Mouse (Mus musculus): ENCODE measurements around the gene Tbx21. TPM values are rescaled to one million over a fixed set of nuclear protein-coding genes. Genes with fewer than 3 reads are reported as not detected.
A peak's percentile ranks its signal among the peaks of the same experiment; 100 is the strongest.

Tbx21 gene
- polyA plus RNA-seq, 1 experiment, result not detected

GRCm38 (mm10) chr11:97130318-97130717 is 15.2 kb upstream of the Tbx21 start:
- no peaks in the 10 kb centered on the region for H3K36me3 ChIP-seq (ENCODE audit: control insufficient read depth, insufficient read depth)
- H3K79me3 ChIP-seq (ENCODE audit: low read depth), result no peaks in the 10 kb centered on the region
- H3K27me3 ChIP-seq (ENCODE audit: control insufficient read depth, insufficient read depth, insufficient read length), result peaks cover 39% of the 10 kb centered on the region

GRCm38 (mm10) chr11:97128956-97129355 is 13.8 kb upstream of the Tbx21 start:
- no peak overlapping the region for H3ac ChIP-seq (ENCODE audit: control insufficient read depth, insufficient read length, low read depth)
- no peak overlapping the region for H3K4me3 ChIP-seq (ENCODE audit: insufficient read depth, poor library complexity, severe bottlenecking)
- H3K79me3 ChIP-seq (ENCODE audit: low read depth), result no peaks in the 10 kb centered on the region
- peak; percentile 74 for TF ChIP-seq CEBPB (IDR thresholded peaks at IDR 0.05; ENCODE audit: low read depth)
- no peak for TF ChIP-seq FOSL1 (IDR thresholded peaks at IDR 0.05; ENCODE audit: insufficient read depth, low read length, poor library complexity, severe bottlenecking)
- TF ChIP-seq MYOG (IDR thresholded peaks at IDR 0.05; ENCODE audit: control insufficient read depth, extremely low read depth, insufficient read length), result no peak
- TF ChIP-seq CTCF (IDR thresholded peaks at IDR 0.05; ENCODE audit: control insufficient read depth, insufficient read depth, insufficient read length), result no peak
- H3K79me2 ChIP-seq (ENCODE audit: control insufficient read depth, insufficient read depth), result no peaks in the 10 kb centered on the region
- H3K36me3 ChIP-seq (ENCODE audit: control insufficient read depth, insufficient read depth), result no peaks in the 10 kb centered on the region
- H3K27me3 ChIP-seq (ENCODE audit: control insufficient read depth, insufficient read depth, insufficient read length), result peaks cover 34% of the 10 kb centered on the region

More at GRCm38 (mm10) chr11:97130318-97130717, 15.2 kb upstream of the Tbx21 start:
- Histone ChIP-seq H3K79me2 (ENCODE audit: control insufficient read depth, insufficient read depth) (no peaks in the 10 kb centered on the region), H3K4me3 (ENCODE audit: insufficient read depth, poor library complexity, severe bottlenecking) (no peak overlapping the region), H3ac (ENCODE audit: control insufficient read depth, insufficient read length, low read depth) (no peak overlapping the region)
- no peak for TF ChIP-seq MYOG (IDR thresholded peaks at IDR 0.05; ENCODE audit: control insufficient read depth, extremely low read depth, insufficient read length)
- no peak for TF ChIP-seq CTCF (IDR thresholded peaks at IDR 0.05; ENCODE audit: control insufficient read depth, insufficient read depth, insufficient read length)
- no peak for TF ChIP-seq FOSL1 (IDR thresholded peaks at IDR 0.05; ENCODE audit: insufficient read depth, low read length, poor library complexity, severe bottlenecking)
- TF ChIP-seq CEBPB (IDR thresholded peaks at IDR 0.05; ENCODE audit: low read depth), result no peak
- no peak for TF ChIP-seq USF1 (IDR thresholded peaks at IDR 0.05; ENCODE audit: low read depth)
- no peak for TF ChIP-seq MAX (IDR thresholded peaks at IDR 0.05)
- no peak for TF ChIP-seq MYOD1 (IDR thresholded peaks at IDR 0.05; ENCODE audit: control insufficient read depth, insufficient read length, low read depth)

DNA sequence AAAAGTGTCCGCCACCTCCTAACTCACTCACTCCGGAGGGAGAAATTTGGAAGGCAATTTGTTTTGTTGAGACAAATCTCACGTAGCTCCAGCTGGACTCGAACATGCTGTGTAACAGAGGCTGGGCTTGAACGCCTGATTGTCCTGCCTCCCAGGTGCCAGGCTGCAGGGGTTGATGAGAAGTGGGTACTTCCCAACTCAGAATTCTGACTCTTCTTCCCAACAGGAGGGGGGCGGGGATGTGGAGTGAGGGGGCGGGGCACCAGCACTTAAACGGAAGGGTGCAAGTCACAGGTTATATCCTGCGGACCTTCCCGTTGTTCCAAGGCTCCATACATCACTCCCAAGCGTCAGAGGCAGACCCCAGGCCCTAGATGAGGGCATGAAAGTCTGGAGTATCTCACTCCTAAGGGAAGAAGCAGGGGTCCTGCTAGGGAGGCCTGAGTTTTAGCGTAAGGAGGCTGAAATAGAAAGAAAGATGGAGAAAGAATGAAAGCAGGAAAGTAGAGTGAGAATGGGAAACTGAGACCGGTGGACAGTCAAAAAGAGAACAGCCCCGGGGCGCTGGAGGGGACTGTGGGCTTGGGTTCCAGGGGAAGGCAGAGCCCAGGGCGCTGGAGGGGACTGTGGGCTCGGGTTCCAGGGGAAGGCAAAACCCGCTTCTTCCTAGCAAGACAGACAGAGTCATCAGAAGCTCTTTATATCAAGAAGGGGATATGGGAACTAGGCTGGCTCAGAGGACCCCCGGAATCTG is 12.5 kb upstream of the Tbx21 start:
- H3ac ChIP-seq (ENCODE audit: control insufficient read depth, insufficient read length, low read depth), result no peak overlapping the region
- no peak for TF ChIP-seq MYOG (IDR thresholded peaks at IDR 0.05; ENCODE audit: control insufficient read depth, extremely low read depth, insufficient read length)
- TF ChIP-seq MYOD1 (IDR thresholded peaks at IDR 0.05; ENCODE audit: control insufficient read depth, insufficient read length, low read depth), result no peak
- no peak for TF ChIP-seq CEBPB (IDR thresholded peaks at IDR 0.05; ENCODE audit: low read depth)
- TF ChIP-seq FOSL1 (IDR thresholded peaks at IDR 0.05; ENCODE audit: insufficient read depth, low read length, poor library complexity, severe bottlenecking), result no peak
- no peak for TF ChIP-seq CTCF (IDR thresholded peaks at IDR 0.05; ENCODE audit: control insufficient read depth, insufficient read depth, insufficient read length)
- no peak for TF ChIP-seq USF1 (IDR thresholded peaks at IDR 0.05; ENCODE audit: low read depth)
- TF ChIP-seq MAX (IDR thresholded peaks at IDR 0.05), result no peak
- H3K79me2 ChIP-seq (ENCODE audit: control insufficient read depth, insufficient read depth), result no peaks in the 10 kb centered on the region
- no peaks in the 10 kb centered on the region for H3K36me3 ChIP-seq (ENCODE audit: control insufficient read depth, insufficient read depth)
- no peaks in the 10 kb centered on the region for H3K79me3 ChIP-seq (ENCODE audit: low read depth)
- H3K27me3 ChIP-seq (ENCODE audit: control insufficient read depth, insufficient read depth, insufficient read length), result peaks cover 22% of the 10 kb centered on the region
- no peak overlapping the region for H3K4me3 ChIP-seq (ENCODE audit: insufficient read depth, poor library complexity, severe bottlenecking)

- Histone ChIP-seq H3K79me3 (ENCODE audit: low read depth) (no peaks in the 10 kb centered on the region), H3K27me3 (ENCODE audit: control insufficient read depth, insufficient read depth, insufficient read length) (peaks cover 22% of the 10 kb centered on the region), H3K79me2 (ENCODE audit: control insufficient read depth, insufficient read depth) (no peaks in the 10 kb centered on the region), H3ac (ENCODE audit: control insufficient read depth, insufficient read length, low read depth) (no peak overlapping the region), H3K4me3 (ENCODE audit: insufficient read depth, poor library complexity, severe bottlenecking) (peak overlapping the region; percentile 3), H3K36me3 (ENCODE audit: control insufficient read depth, insufficient read depth) (no peaks in the 10 kb centered on the region)
- no peak for TF ChIP-seq FOSL1 (IDR thresholded peaks at IDR 0.05; ENCODE audit: insufficient read depth, low read length, poor library complexity, severe bottlenecking)
- TF ChIP-seq MYOD1 (IDR thresholded peaks at IDR 0.05; ENCODE audit: control insufficient read depth, insufficient read length, low read depth), result no peak
- no peak for TF ChIP-seq MYOG (IDR thresholded peaks at IDR 0.05; ENCODE audit: control insufficient read depth, extremely low read depth, insufficient read length)
- no peak for TF ChIP-seq USF1 (IDR thresholded peaks at IDR 0.05; ENCODE audit: low read depth)
- no peak for TF ChIP-seq MAX (IDR thresholded peaks at IDR 0.05)
- TF ChIP-seq CTCF (IDR thresholded peaks at IDR 0.05; ENCODE audit: control insufficient read depth, insufficient read depth, insufficient read length), result no peak
- no peak for TF ChIP-seq CEBPB (IDR thresholded peaks at IDR 0.05; ENCODE audit: low read depth)
Observed at GRCm38 (mm10) chr11:97126645-97127468, 11.7 kb upstream of the Tbx21 start.

GRCm38 (mm10) chr11:97124266-97125036 is 9.3 kb upstream of the Tbx21 start:
- no peaks in the 10 kb centered on the region for H3K79me2 ChIP-seq (ENCODE audit: control insufficient read depth, insufficient read depth)
- H3K27me3 ChIP-seq (ENCODE audit: control insufficient read depth, insufficient read depth, insufficient read length), result peaks cover 22% of the 10 kb centered on the region
- H3K79me3 ChIP-seq (ENCODE audit: low read depth), result no peaks in the 10 kb centered on the region
- no peak for TF ChIP-seq CTCF (IDR thresholded peaks at IDR 0.05; ENCODE audit: control insufficient read depth, insufficient read depth, insufficient read length)
- no peak for TF ChIP-seq MAX (IDR thresholded peaks at IDR 0.05)
- TF ChIP-seq FOSL1 (IDR thresholded peaks at IDR 0.05; ENCODE audit: insufficient read depth, low read length, poor library complexity, severe bottlenecking), result no peak
- TF ChIP-seq USF1 (IDR thresholded peaks at IDR 0.05; ENCODE audit: low read depth), result no peak
- no peak for TF ChIP-seq MYOD1 (IDR thresholded peaks at IDR 0.05; ENCODE audit: control insufficient read depth, insufficient read length, low read depth)
- no peak for TF ChIP-seq CEBPB (IDR thresholded peaks at IDR 0.05; ENCODE audit: low read depth)
- no peak for TF ChIP-seq MYOG (IDR thresholded peaks at IDR 0.05; ENCODE audit: control insufficient read depth, extremely low read depth, insufficient read length)
- no peak overlapping the region for H3K4me3 ChIP-seq (ENCODE audit: insufficient read depth, poor library complexity, severe bottlenecking)
- no peaks in the 10 kb centered on the region for H3K36me3 ChIP-seq (ENCODE audit: control insufficient read depth, insufficient read depth)
- no peak overlapping the region for H3ac ChIP-seq (ENCODE audit: control insufficient read depth, insufficient read length, low read depth)

Data from C2C12 (cell line).